Mouse (Mus musculus) ES-Bruce4 (cell line): ENCODE results near the gene Thada.

Experiments
- CTCF ChIP-seq: IDR thresholded peaks from one replicate; pipeline ENCODE4 v1.8.1; 2011; ENCODE audit warnings: low read depth, low read length
- POLR2A ChIP-seq: IDR thresholded peaks from one replicate; pipeline ENCODE4 v1.8.1; 2011; ENCODE audit warnings: low read length; ENCODE audit not compliant: insufficient read depth

DNA sequence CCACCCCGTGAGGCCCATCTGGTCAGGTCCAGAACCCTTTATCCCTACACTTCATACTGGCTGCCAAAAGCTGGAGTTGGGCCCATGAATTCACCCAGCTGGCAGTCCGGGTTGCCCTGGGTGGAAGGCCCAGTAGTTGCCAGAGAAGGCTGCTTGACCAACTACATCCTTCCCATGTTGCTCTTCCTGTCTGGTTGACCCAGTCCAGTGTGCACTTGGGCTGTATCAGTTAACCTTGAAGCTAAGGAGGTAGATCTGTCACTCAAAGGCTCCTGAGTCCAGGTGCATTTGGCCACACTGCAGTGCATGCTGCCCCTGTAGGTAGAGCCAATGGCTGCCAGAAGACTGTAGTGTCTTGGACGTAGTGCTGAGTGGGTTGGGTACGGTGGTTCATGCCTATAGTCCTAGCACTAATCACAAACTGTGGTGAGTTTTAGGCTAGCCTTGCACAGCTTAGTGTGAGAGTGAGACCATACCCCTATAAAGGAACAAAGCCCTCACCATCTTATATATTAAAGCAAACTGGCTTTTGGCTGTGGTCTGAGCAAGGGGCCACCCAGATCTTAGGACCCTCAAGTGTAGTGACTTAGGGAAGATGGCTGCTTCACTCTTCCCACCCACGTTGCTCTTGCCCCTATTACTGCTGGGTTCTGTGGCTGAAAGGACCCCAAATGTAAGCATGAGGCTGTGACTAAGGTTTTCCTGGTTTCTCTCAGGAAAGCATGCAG lies 276.7 kb downstream of the Thada start:
- TF ChIP-seq CTCF (no peak), POLR2A (no peak)
